Mouse (Mus musculus) neutrophil, adult 83 days (primary cell): ENCODE measurements around the gene Adamts14. TPM values are rescaled to one million over a fixed set of nuclear protein-coding genes. Genes with fewer than 3 reads are reported as not detected.

Experiments used
- total RNA-seq, 2 experiments: library from RNA; stranded (reverse); gene quantifications; one replicate each; pipeline ENCODE4 v1.2.4; 2023

The Adamts14 gene
- under 1 TPM in 1 of 2 experiments, not detected in 1; 0.11 TPM for total RNA-seq

GRCm38 (mm10) chr10:61273081-61273843 lies at the start of gene Adamts14:
Gene Adamts14 (minus strand): TSS chr10:61273438.

DNA sequence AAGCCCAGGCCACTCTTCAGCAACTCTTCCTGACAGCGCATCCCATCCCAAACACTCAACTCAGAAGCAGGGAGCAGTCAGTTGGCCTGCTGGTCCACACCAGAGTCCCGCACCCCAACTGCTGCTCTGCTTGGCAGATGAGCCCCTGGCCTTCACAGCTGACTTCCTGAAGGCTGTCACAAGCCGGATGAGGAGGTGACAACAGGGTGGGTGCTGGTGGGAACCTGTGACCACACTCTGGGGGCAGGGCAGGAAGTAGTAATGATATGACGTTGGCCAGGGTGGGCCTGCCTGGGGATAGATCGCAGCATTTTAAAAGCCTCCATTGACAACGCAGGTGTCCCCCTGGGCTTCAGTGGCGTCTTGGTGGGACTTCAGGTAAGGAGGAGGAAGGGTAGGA lies 24.2 kb upstream of the Adamts14 start, which contains the start of gene Prf1:
Gene Prf1, plus strand, starts transcription at position 357 of the 400 bp plus-strand sequence.

GRCm38 (mm10) chr10:61171654-61172053 lies 101.6 kb downstream of the Adamts14 start, which contains the start of gene Tbata:
Gene Tbata (plus strand): TSS chr10:61171954.

GRCm38 (mm10) chr10:61147157-61148040 lies 125.8 kb downstream of the Adamts14 start, which contains the start of gene Sgpl1:
Gene Sgpl1 (minus strand): TSS chr10:61147703.

Other genes with a start within 250 kb of the Adamts14 start
- 1 to 10 TPM in 1 of 2 experiments, not detected in 1; 1.7 TPM for gene Pcbd1, start 184.1 kb downstream of the Adamts14 start, total RNA-seq
- gene Sgpl1, start 125.7 kb downstream of the Adamts14 start, total RNA-seq: 10 to 100 TPM; 81.9 to 98.9 TPM
- not detected for gene Tbata, start 101.5 kb downstream of the Adamts14 start, total RNA-seq
- under 1 TPM in 1 of 2 experiments, not detected in 1; 0.22 TPM for gene Prf1, start 24.4 kb upstream of the Adamts14 start, total RNA-seq
- 1 to 10 TPM in 1 of 2 experiments, under 1 TPM in 1; 0.48 to 1.3 TPM for gene Pald1, start 110.1 kb upstream of the Adamts14 start, total RNA-seq
- gene Nodal, start 144.5 kb upstream of the Adamts14 start, total RNA-seq: not detected
- gene Eif4ebp2, start 179.2 kb upstream of the Adamts14 start, total RNA-seq: 100 to 1,000 TPM; 121 to 131 TPM
- 10 to 100 TPM in 1 of 2 experiments, 1 to 10 TPM in 1; 9.6 to 10.6 TPM for gene Lrrc20, start 202.4 kb upstream of the Adamts14 start, total RNA-seq